Mouse (Mus musculus): Measurements from ENCODE around the gene Tnni2. TPM values are rescaled to one million over a fixed set of nuclear protein-coding genes. Genes with fewer than 3 reads are reported as not detected.

Tnni2 gene
- total and polyA plus RNA-seq, 3 experiments = 1.0 to 3.5 TPM; not detected in 1

- peaks cover 58% of the 10 kb centered on the region for H3K27me3 ChIP-seq (ENCODE audit: insufficient read depth, low read length)
- ATAC-seq (ENCODE audit: extremely low read depth, insufficient number of reproducible peaks, low FRiP score, poor library complexity, severe bottlenecking) = no peak
These were observed 10.5 kb upstream of the Tnni2 start for GRCm38 (mm10) chr7:142431106-142431505.

DNA sequence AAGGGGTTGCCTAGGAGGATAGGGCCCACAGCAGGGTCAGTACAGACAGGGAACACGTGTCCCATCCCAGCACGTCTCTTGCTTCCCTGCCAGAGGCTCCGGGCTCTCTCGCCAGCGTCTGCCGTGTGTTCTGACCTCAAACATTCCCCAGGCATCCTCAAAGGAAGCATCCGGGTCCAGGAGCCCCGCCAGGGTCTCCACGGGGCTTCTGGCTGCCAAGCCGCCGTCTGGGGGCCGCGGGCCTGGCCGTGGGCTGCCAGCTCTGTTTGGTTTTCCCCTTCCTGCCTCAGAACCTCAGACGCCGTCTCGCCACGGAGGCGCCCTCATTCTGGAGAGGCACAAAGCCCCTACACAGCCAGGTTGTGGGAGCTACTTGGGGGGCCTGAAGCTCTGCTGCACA lies 8.0 kb upstream of the Tnni2 start:
- Histone ChIP-seq H3K27me3 (ENCODE audit: insufficient read depth, low read length) (peaks cover 65% of the 10 kb centered on the region), H3K9me3 (replicated peaks) (no peaks in the 10 kb centered on the region), H3K36me3 (replicated peaks) (no peaks in the 10 kb centered on the region), H3K4me1 (ENCODE audit: insufficient read depth, low read depth, low read length) (peaks cover 35% of the 10 kb centered on the region), H3K4me3 (ENCODE audit: low read depth, low read length) (no peak overlapping the region)
- TF ChIP-seq CTCF (IDR thresholded peaks at IDR 0.05; ENCODE audit: low read depth, low read length) = no peak
- no peak for TF ChIP-seq GATA1 (IDR thresholded peaks at IDR 0.05; ENCODE audit: borderline replicate concordance, low read length)
- ATAC-seq (ENCODE audit: extremely low read depth, insufficient number of reproducible peaks, low FRiP score, poor library complexity, severe bottlenecking) = no peak
- DNase-seq (ENCODE audit: low spot score) = no peak

More at GRCm38 (mm10) chr7:142431106-142431505, 10.5 kb upstream of the Tnni2 start:
- H3K36me3 ChIP-seq (replicated peaks) = no peaks in the 10 kb centered on the region
- no peak for DNase-seq (ENCODE audit: low spot score)
- no peak overlapping the region for H3K4me3 ChIP-seq (ENCODE audit: low read depth, low read length)
- TF ChIP-seq GATA2 (IDR thresholded peaks at IDR 0.05; ENCODE audit: borderline replicate concordance, low read depth, low read length) (no peak), GATA1 (IDR thresholded peaks at IDR 0.05; ENCODE audit: borderline replicate concordance, low read length) (no peak), TAL1 (conservative IDR thresholded peaks at IDR 0.05; ENCODE audit: low read depth, low read length) (no peak), POLR2AphosphoS5 (IDR thresholded peaks at IDR 0.05; ENCODE audit: insufficient replicate concordance, low read depth, low read length) (no peak), CTCF (IDR thresholded peaks at IDR 0.05; ENCODE audit: low read depth, low read length) (no peak)
- H3K4me1 ChIP-seq (ENCODE audit: insufficient read depth, low read depth, low read length) = peaks cover 35% of the 10 kb centered on the region
- H3K9me3 ChIP-seq (replicated peaks) = no peaks in the 10 kb centered on the region

DNA sequence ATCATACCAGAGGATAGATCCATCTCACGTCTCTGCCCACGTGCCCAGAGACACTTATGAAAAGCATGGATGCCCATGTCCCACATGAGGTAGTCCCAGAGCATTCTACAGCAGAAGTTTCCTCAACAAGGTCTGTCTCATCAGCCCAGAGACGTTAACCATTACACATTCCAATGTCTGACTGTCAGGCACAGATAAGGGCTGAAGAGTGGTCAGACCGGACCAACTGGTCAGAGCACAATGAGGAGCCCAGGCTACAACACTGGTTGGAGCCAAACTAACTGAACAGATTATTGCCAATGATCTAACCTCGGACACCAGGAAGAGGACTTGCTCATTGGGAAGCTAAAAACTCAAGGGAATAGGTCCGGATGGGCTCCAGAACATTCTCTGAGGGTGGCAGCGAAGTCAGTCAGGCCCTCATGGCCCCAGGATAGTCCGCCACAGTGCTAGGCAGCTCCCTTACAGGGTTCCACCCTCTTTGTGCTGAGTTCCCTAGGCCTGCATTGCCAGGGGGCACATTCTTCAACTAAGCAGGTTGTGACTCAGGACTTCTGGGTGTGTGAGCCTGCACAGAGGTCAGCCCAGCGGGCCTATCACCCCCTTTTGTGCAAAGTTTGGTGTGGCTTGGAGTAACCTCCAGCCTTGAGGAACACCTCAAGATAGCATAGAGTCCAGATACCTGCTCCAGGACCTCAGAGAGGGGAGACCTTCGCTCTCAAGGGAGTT lies 7.3 kb upstream of the Tnni2 start, which contains the start of gene Syt8:
Syt8 (plus strand) TSS at position 714 of the 729 bp plus-strand sequence.
- TF ChIP-seq GATA1 (IDR thresholded peaks at IDR 0.05; ENCODE audit: borderline replicate concordance, low read length) (no peak), GATA2 (IDR thresholded peaks at IDR 0.05; ENCODE audit: borderline replicate concordance, low read depth, low read length) (no peak), POLR2AphosphoS5 (IDR thresholded peaks at IDR 0.05; ENCODE audit: insufficient replicate concordance, low read depth, low read length) (no peak), CTCF (IDR thresholded peaks at IDR 0.05; ENCODE audit: low read depth, low read length) (no peak), TAL1 (conservative IDR thresholded peaks at IDR 0.05; ENCODE audit: low read depth, low read length) (no peak)
- Histone ChIP-seq H3K36me3 (replicated peaks) (no peaks in the 10 kb centered on the region), H3K27me3 (ENCODE audit: insufficient read depth, low read length) (peaks cover 67% of the 10 kb centered on the region), H3K4me3 (ENCODE audit: low read depth, low read length) (no peak within 1 kb of the TSS), H3K4me1 (ENCODE audit: insufficient read depth, low read depth, low read length) (peaks cover 35% of the 10 kb centered on the region), H3K9me3 (replicated peaks) (no peaks in the 10 kb centered on the region)
- DNase-seq (ENCODE audit: low spot score) = no peak
- ATAC-seq (ENCODE audit: extremely low read depth, insufficient number of reproducible peaks, low FRiP score, poor library complexity, severe bottlenecking) = no peak

DNA sequence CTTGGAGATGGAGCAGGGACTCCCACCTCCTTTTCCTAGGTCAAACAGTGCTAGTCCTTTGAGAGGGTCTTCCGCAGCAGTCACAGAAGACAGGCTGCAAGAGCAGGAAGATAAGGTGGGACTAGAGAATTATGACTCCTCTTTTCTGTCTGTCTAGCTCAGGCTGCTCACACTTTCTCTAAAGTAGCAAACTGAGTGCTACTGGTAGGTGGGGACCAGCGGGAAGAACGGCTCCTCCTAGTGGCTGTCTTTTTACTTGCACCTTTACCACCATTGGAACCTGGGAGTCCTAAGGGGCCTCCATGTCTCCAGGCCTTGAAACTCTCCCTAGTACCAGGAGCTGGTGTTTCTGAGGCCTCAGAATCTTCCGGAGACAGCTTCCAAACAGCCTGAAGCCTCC lies 6.1 kb upstream of the Tnni2 start:
- Histone ChIP-seq H3K27me3 (ENCODE audit: insufficient read depth, low read length) (peaks cover 67% of the 10 kb centered on the region), H3K9me3 (replicated peaks) (no peaks in the 10 kb centered on the region), H3K4me1 (ENCODE audit: insufficient read depth, low read depth, low read length) (peaks cover 32% of the 10 kb centered on the region), H3K36me3 (replicated peaks) (no peaks in the 10 kb centered on the region), H3K4me3 (ENCODE audit: low read depth, low read length) (no peak overlapping the region)
- DNase-seq (ENCODE audit: low spot score) = peak; percentile 83
- peak; percentile 62; the same call in 1 of the 2 replicates for ATAC-seq (ENCODE audit: extremely low read depth, insufficient number of reproducible peaks, low FRiP score, poor library complexity, severe bottlenecking)
- peak; percentile 83 for TF ChIP-seq CTCF (IDR thresholded peaks at IDR 0.05; ENCODE audit: low read depth, low read length)
- no peak for TF ChIP-seq GATA1 (IDR thresholded peaks at IDR 0.05; ENCODE audit: borderline replicate concordance, low read length)

DNA sequence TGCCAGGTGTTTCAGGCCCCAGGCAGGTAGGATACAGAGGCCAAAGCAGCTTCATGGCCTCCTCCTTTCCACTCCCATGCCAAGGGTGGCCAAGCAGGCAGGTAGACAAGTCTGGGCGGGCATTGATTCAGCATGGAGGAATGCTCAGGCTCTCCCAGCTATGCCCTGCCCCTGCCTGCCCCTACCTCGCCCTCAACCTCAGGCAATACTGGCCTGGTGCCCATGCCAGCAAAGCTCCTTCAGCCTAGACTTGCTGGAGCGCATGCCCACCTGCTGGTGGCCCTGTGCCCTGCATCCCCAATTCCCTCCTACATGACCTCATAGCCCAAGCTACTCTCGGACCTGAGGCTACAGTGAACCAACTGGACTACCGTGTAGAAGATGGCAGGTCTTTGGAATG lies 4.3 kb upstream of the Tnni2 start:
- peaks cover 67% of the 10 kb centered on the region for H3K27me3 ChIP-seq (ENCODE audit: insufficient read depth, low read length)
- no peak overlapping the region for H3K4me3 ChIP-seq (ENCODE audit: low read depth, low read length)
- H3K4me1 ChIP-seq (ENCODE audit: insufficient read depth, low read depth, low read length) = peaks cover 42% of the 10 kb centered on the region
- DNase-seq (ENCODE audit: low spot score) (no peak), ATAC-seq (ENCODE audit: extremely low read depth, insufficient number of reproducible peaks, low FRiP score, poor library complexity, severe bottlenecking) (no peak)
- H3K9me3 ChIP-seq (replicated peaks) = no peaks in the 10 kb centered on the region
- TF ChIP-seq POLR2AphosphoS5 (IDR thresholded peaks at IDR 0.05; ENCODE audit: insufficient replicate concordance, low read depth, low read length) (no peak), GATA1 (IDR thresholded peaks at IDR 0.05; ENCODE audit: borderline replicate concordance, low read length) (no peak), CTCF (IDR thresholded peaks at IDR 0.05; ENCODE audit: low read depth, low read length) (peak; percentile 22; the same call in 1 of the 2 replicates)
- H3K36me3 ChIP-seq (replicated peaks) = no peaks in the 10 kb centered on the region

DNA sequence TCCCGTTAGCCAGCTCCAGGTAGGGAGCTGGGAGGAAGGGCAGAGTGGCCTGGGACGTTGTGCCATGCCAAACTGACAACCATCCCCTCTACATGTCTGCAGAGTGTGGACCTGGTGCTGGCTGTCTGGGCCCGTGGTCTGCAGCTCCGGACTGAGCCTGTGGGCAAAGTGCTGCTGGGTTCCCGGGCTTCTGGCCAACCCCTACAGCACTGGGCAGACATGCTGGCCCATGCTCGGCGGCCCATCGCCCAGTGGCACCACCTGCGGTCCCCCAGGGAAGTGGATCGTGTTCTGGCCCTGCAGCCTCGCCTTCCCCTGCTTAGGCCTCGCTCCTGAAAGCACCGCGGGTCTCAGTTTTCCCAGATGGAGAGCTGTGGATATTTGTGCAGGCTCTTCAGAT lies 1.6 kb upstream of the Tnni2 start:
- ATAC-seq (ENCODE audit: extremely low read depth, insufficient number of reproducible peaks, low FRiP score, poor library complexity, severe bottlenecking) = no peak
- no peaks in the 10 kb centered on the region for H3K36me3 ChIP-seq (replicated peaks)
- H3K9me3 ChIP-seq (replicated peaks) = no peaks in the 10 kb centered on the region
- peaks cover 66% of the 10 kb centered on the region for H3K27me3 ChIP-seq (ENCODE audit: insufficient read depth, low read length)
- H3K4me3 ChIP-seq (ENCODE audit: low read depth, low read length) = no peak overlapping the region
- TF ChIP-seq POLR2AphosphoS5 (IDR thresholded peaks at IDR 0.05; ENCODE audit: insufficient replicate concordance, low read depth, low read length) = no peak
- TF ChIP-seq GATA2 (IDR thresholded peaks at IDR 0.05; ENCODE audit: borderline replicate concordance, low read depth, low read length) = no peak
- no peak for TF ChIP-seq CTCF (IDR thresholded peaks at IDR 0.05; ENCODE audit: low read depth, low read length)
- no peak for TF ChIP-seq GATA1 (IDR thresholded peaks at IDR 0.05; ENCODE audit: borderline replicate concordance, low read length)
- TF ChIP-seq TAL1 (conservative IDR thresholded peaks at IDR 0.05; ENCODE audit: low read depth, low read length) = no peak
- no peak for DNase-seq (ENCODE audit: low spot score)
- H3K4me1 ChIP-seq (ENCODE audit: insufficient read depth, low read depth, low read length) = peaks cover 41% of the 10 kb centered on the region

Measured in G1E (cell line).